Mouse (Mus musculus) hindbrain, embryonic 11.5 days (tissue): ENCODE measurements around the gene Slc13a4. TPM values are rescaled to one million over a fixed set of nuclear protein-coding genes. Genes with fewer than 3 reads are reported as not detected.

ENCODE experiments used
- ATAC-seq: fragments of 200-750 bp; cut with Nextera tagmentation; 2 replicates; pipeline ENCODE4 v1.8.0; 2017; ENCODE audit warnings: mild to moderate bottlenecking, moderate TSS enrichment, moderate library complexity; ENCODE audit not compliant: low FRiP score
- DNase-seq: peaks from one replicate; pipeline ENCODE4 v3.0.0-alpha.2; 2015; ENCODE audit warnings: low spot score
- H3K27ac ChIP-seq: fragments of 300-500 bp; sonication (generic); 2 replicates; pipeline ENCODE4 v1.5.1; 2014; ENCODE audit warnings: mild to moderate bottlenecking, low read depth, low read length
- H3K27me3 ChIP-seq: fragments of 300-500 bp; sonication (generic); 2 replicates; pipeline ENCODE4 v1.6.1; 2014; ENCODE audit warnings: mild to moderate bottlenecking, low read length, moderate library complexity, mixed read lengths; ENCODE audit not compliant: control insufficient read depth, insufficient read depth
- H3K36me3 ChIP-seq: fragments of 300-500 bp; sonication (generic); 2 replicates; pipeline ENCODE4 v1.6.1; 2014; ENCODE audit warnings: mild to moderate bottlenecking, low read length, moderate library complexity, mixed read lengths; ENCODE audit not compliant: control insufficient read depth, insufficient read depth
- H3K4me1 ChIP-seq: fragments of 300-500 bp; sonication (generic); replicated peaks from 2 replicates; pipeline ENCODE4 v1.6.1; 2014; ENCODE audit warnings: low read length, mixed read lengths; ENCODE audit not compliant: control insufficient read depth, insufficient read depth
- H3K4me2 ChIP-seq: fragments of 300-500 bp; sonication (generic); replicated peaks from 2 replicates; pipeline ENCODE4 v1.6.1; 2014; ENCODE audit warnings: mild to moderate bottlenecking, low read depth, low read length
- H3K4me3 ChIP-seq: fragments of 300-500 bp; sonication (generic); 2 replicates; pipeline ENCODE4 v1.5.1; 2014; ENCODE audit warnings: low read depth, low read length
- H3K9ac ChIP-seq: fragments of 300-500 bp; sonication (generic); 2 replicates; pipeline ENCODE4 v1.6.1; 2014; ENCODE audit warnings: low read depth, low read length
- H3K9me3 ChIP-seq: fragments of 300-500 bp; sonication (generic); 2 replicates; pipeline ENCODE4 v1.6.1; 2016; ENCODE audit warnings: low read length; ENCODE audit not compliant: control insufficient read depth
- WGBS: fragments of 180-500 bp; shearing (Covaris S2); extraction: QIAGEN DNeasy Blood & Tissue Kit; methylation state at CpG from one replicate; pipeline ENCODE4 v1.1.7; 2014; 5-methylcytosine and 5-hydroxymethylcytosine counted together
- polyA plus RNA-seq: library from polyadenylated mRNA; unstranded; fragments of >200 nt; fragmentation: Nextera tagmentation; extraction: Ambion mirVana; gene quantifications from 2 replicates; pipeline ENCODE4 v1.2.1, GENCODE M21; 2014

The Slc13a4 gene
- polyA plus RNA-seq, 1 experiment from 2014 or later: 0.40 TPM

- no peaks in the 10 kb centered on the region for H3K4me1 ChIP-seq
- 82% methylated on average over 8 of the region's 8 CpGs for WGBS
- no peak overlapping the region for H3K4me3 ChIP-seq
- no peak overlapping the region for H3K27ac ChIP-seq
- DNase-seq (no peak), ATAC-seq (no peak)
- no peaks in the 10 kb centered on the region for H3K9me3 ChIP-seq
- H3K36me3 ChIP-seq: no peaks in the 10 kb centered on the region
- no peak overlapping the region for H3K4me2 ChIP-seq
- H3K9ac ChIP-seq: no peak overlapping the region
- H3K27me3 ChIP-seq: no peaks in the 10 kb centered on the region
Measured at GRCm38 (mm10) chr6:35337836-35338235, 29.9 kb upstream of the Slc13a4 start.

- no peaks in the 10 kb centered on the region for H3K27me3 ChIP-seq
- no peaks in the 10 kb centered on the region for H3K9me3 ChIP-seq
- no peak for ATAC-seq
- no peaks in the 10 kb centered on the region for H3K36me3 ChIP-seq
- no peak overlapping the region for H3K4me2 ChIP-seq
- H3K9ac ChIP-seq: no peak overlapping the region
- 73% methylated on average over 5 of the region's 5 CpGs for WGBS
- H3K4me1 ChIP-seq: no peaks in the 10 kb centered on the region
- no peak overlapping the region for H3K4me3 ChIP-seq
- no peak for DNase-seq
- H3K27ac ChIP-seq: no peak overlapping the region
Measured at GRCm38 (mm10) chr6:35335452-35335851, 27.5 kb upstream of the Slc13a4 start.

GRCm38 (mm10) chr6:35334278-35334677 lies 26.3 kb upstream of the Slc13a4 start:
- ATAC-seq (no peak), DNase-seq (no peak)
- no peak overlapping the region for H3K9ac ChIP-seq
- whole genome bisulfite sequencing: 80% methylated on average over 4 of the region's 4 CpGs
- H3K4me2 ChIP-seq: no peak overlapping the region
- H3K4me3 ChIP-seq: no peak overlapping the region
- H3K27ac ChIP-seq: no peak overlapping the region
- no peaks in the 10 kb centered on the region for H3K36me3 ChIP-seq
- H3K27me3 ChIP-seq: no peaks in the 10 kb centered on the region
- H3K4me1 ChIP-seq: no peaks in the 10 kb centered on the region
- H3K9me3 ChIP-seq: no peaks in the 10 kb centered on the region

GRCm38 (mm10) chr6:35333632-35334031 lies 25.7 kb upstream of the Slc13a4 start:
- Histone ChIP-seq H3K4me3 (no peak overlapping the region), H3K9ac (no peak overlapping the region), H3K27me3 (no peaks in the 10 kb centered on the region), H3K36me3 (no peaks in the 10 kb centered on the region), H3K4me1 (no peaks in the 10 kb centered on the region), H3K4me2 (no peak overlapping the region), H3K27ac (no peak overlapping the region), H3K9me3 (no peaks in the 10 kb centered on the region)
- 38% methylated on average over 3 of the region's 3 CpGs for WGBS
- ATAC-seq (no peak), DNase-seq (no peak)

GRCm38 (mm10) chr6:35330834-35331233 lies 22.9 kb upstream of the Slc13a4 start:
- WGBS: 53% methylated on average over 6 of the region's 6 CpGs

GRCm38 (mm10) chr6:35329956-35330355 lies 22.0 kb upstream of the Slc13a4 start:
- no peaks in the 10 kb centered on the region for H3K9me3 ChIP-seq
- H3K4me1 ChIP-seq: no peaks in the 10 kb centered on the region
- no peak overlapping the region for H3K4me3 ChIP-seq
- H3K27ac ChIP-seq: no peak overlapping the region
- no peaks in the 10 kb centered on the region for H3K36me3 ChIP-seq
- WGBS: 96% methylated on average over 12 of the region's 12 CpGs
- no peak for ATAC-seq
- no peak overlapping the region for H3K9ac ChIP-seq
- no peaks in the 10 kb centered on the region for H3K27me3 ChIP-seq
- H3K4me2 ChIP-seq: no peak overlapping the region
- DNase-seq: no peak

More at GRCm38 (mm10) chr6:35330834-35331233, 22.9 kb upstream of the Slc13a4 start:
- Histone ChIP-seq H3K9ac (no peak overlapping the region), H3K4me2 (no peak overlapping the region), H3K4me3 (no peak overlapping the region), H3K27ac (no peak overlapping the region), H3K36me3 (no peaks in the 10 kb centered on the region), H3K4me1 (no peaks in the 10 kb centered on the region), H3K9me3 (no peaks in the 10 kb centered on the region), H3K27me3 (no peaks in the 10 kb centered on the region)
- ATAC-seq (no peak), DNase-seq (no peak)

GRCm38 (mm10) chr6:35326111-35326515 lies 18.2 kb upstream of the Slc13a4 start, which contains the start of gene Fam180a:
Gene Fam180a, minus strand, starts transcription at chr6:35326141.
- DNase-seq (no peak), ATAC-seq (no peak)
- Histone ChIP-seq H3K4me3 (no peak within 1 kb of the TSS), H3K4me2 (no peak within 1 kb of the TSS), H3K4me1 (no peaks in the 10 kb centered on the region), H3K27ac (no peak within 1 kb of the TSS), H3K27me3 (no peaks in the 10 kb centered on the region), H3K9ac (no peak within 1 kb of the TSS), H3K9me3 (no peaks in the 10 kb centered on the region), H3K36me3 (no peaks in the 10 kb centered on the region)
- 93% methylated on average over 9 of the region's 9 CpGs for WGBS

GRCm38 (mm10) chr6:35324306-35324705 lies 16.4 kb upstream of the Slc13a4 start:
- Histone ChIP-seq H3K27ac (no peak overlapping the region), H3K9ac (no peak overlapping the region), H3K27me3 (no peaks in the 10 kb centered on the region), H3K4me1 (no peaks in the 10 kb centered on the region), H3K4me2 (no peak overlapping the region), H3K36me3 (no peaks in the 10 kb centered on the region), H3K9me3 (no peaks in the 10 kb centered on the region), H3K4me3 (no peak overlapping the region)
- DNase-seq (no peak), ATAC-seq (no peak)
- 83% methylated on average over 9 of the region's 9 CpGs for WGBS

- 89% methylated on average over 1 of the region's 1 CpGs for WGBS
- Histone ChIP-seq H3K4me1 (no peaks in the 10 kb centered on the region), H3K4me2 (no peak overlapping the region), H3K27me3 (no peaks in the 10 kb centered on the region), H3K9ac (no peak overlapping the region), H3K27ac (no peak overlapping the region), H3K4me3 (no peak overlapping the region), H3K36me3 (no peaks in the 10 kb centered on the region), H3K9me3 (no peaks in the 10 kb centered on the region)
- no peak for ATAC-seq
- no peak for DNase-seq
Measured at GRCm38 (mm10) chr6:35323046-35323445, 15.1 kb upstream of the Slc13a4 start.
